Mouse (Mus musculus) liver, embryonic 11.5 days (tissue): ENCODE results near the gene Car10. TPM values are rescaled to one million over a fixed set of nuclear protein-coding genes. Genes with fewer than 3 reads are reported as not detected.
"Not testable (repeated sequence)": the region's sequence is repeated elsewhere in the genome, so short reads cannot be mapped to it uniquely, and the experiment has no call there.

Experiments used
- ATAC-seq: fragments of 200-750 bp; cut with Nextera tagmentation; replicated peaks from 2 replicates; pipeline ENCODE4 v1.8.0; 2017; ENCODE audit warnings: moderate number of reproducible peaks, mild to moderate bottlenecking, moderate TSS enrichment, moderate library complexity; ENCODE audit not compliant: low FRiP score
- DNase-seq: peaks from one replicate; pipeline ENCODE4 v3.0.0-alpha.2; 2017; ENCODE audit warnings: low spot score
- H3K27ac ChIP-seq: fragments of 300-500 bp; sonication (generic); 2 replicates; pipeline ENCODE4 v1.5.1; 2014; ENCODE audit warnings: mild to moderate bottlenecking, low read depth, low read length, control low read depth
- H3K27me3 ChIP-seq: fragments of 300-500 bp; sonication (generic); replicated peaks from 2 replicates; pipeline ENCODE4 v1.6.1; 2014; ENCODE audit warnings: low read length, mixed read lengths; ENCODE audit not compliant: control insufficient read depth, insufficient read depth
- H3K36me3 ChIP-seq: fragments of 300-500 bp; sonication (generic); 2 replicates; pipeline ENCODE4 v1.6.1; 2014; ENCODE audit warnings: mild to moderate bottlenecking, low read length, moderate library complexity, mixed read lengths; ENCODE audit not compliant: control insufficient read depth, insufficient read depth
- H3K4me1 ChIP-seq: fragments of 300-500 bp; sonication (generic); replicated peaks from 2 replicates; pipeline ENCODE4 v1.6.1; 2014; ENCODE audit warnings: low read length, mixed read lengths; ENCODE audit not compliant: control insufficient read depth, insufficient read depth
- H3K4me2 ChIP-seq: fragments of 300-500 bp; sonication (generic); 2 replicates; pipeline ENCODE4 v1.6.1; 2014; ENCODE audit warnings: mild to moderate bottlenecking, control low read depth, moderate library complexity
- H3K4me3 ChIP-seq: fragments of 300-500 bp; sonication (generic); 2 replicates; pipeline ENCODE4 v1.5.1; 2014; ENCODE audit warnings: low read depth, low read length, control low read depth
- H3K9ac ChIP-seq: fragments of 300-500 bp; sonication (generic); 2 replicates; pipeline ENCODE4 v1.6.1; 2014; ENCODE audit warnings: low read depth, low read length, control low read depth
- H3K9me3 ChIP-seq: fragments of 300-500 bp; sonication (generic); 2 replicates; pipeline ENCODE4 v1.6.1; 2016; ENCODE audit warnings: low read length, inconsistent platforms, mixed read lengths; ENCODE audit not compliant: control insufficient read depth
- WGBS: fragments of 180-500 bp; shearing (Covaris S2); extraction: QIAGEN DNeasy Blood & Tissue Kit; methylation state at CpG from one replicate; pipeline ENCODE4 v1.1.7; 2014; 5-methylcytosine and 5-hydroxymethylcytosine counted together
- polyA plus RNA-seq: library from polyadenylated mRNA; unstranded; fragments of >200 nt; fragmentation: Nextera tagmentation; extraction: Ambion mirVana; gene quantifications from 2 replicates; pipeline ENCODE4 v1.2.1, GENCODE M21; 2014

Gene Car10
- polyA plus RNA-seq, 1 experiment from 2014 or later = 0.18 TPM

DNA sequence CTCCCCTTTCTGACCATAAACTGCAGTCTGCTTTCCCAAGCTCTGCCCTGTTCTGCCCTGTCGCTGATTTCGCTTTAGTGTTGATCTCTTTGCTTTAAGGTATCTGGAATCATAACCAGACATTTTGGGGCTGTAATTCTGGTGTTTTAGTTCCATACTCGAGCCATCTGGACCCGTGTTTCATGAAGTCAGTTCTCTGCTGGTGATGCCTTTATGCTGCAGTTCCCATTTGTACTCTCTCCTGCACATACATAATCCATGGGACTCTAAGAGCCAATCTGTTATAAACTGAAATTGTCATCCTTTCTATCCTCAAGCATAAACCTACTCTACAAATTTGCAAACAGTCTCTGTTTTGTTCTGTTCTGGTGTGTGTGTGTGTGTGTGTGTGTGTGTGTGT lies 293.3 kb downstream of the Car10 start:
- H3K9ac ChIP-seq = no peak overlapping the region
- H3K27me3 ChIP-seq = no peaks in the 10 kb centered on the region
- no peak overlapping the region for H3K4me3 ChIP-seq
- 70% methylated on average over 4 of the region's 4 CpGs for WGBS
- no peak overlapping the region for H3K4me2 ChIP-seq
- no peaks in the 10 kb centered on the region for H3K36me3 ChIP-seq
- ATAC-seq = no peak
- no peak overlapping the region for H3K27ac ChIP-seq
- no peak for DNase-seq
- H3K4me1 ChIP-seq = no peaks in the 10 kb centered on the region
- no peaks in the 10 kb centered on the region for H3K9me3 ChIP-seq

GRCm38 (mm10) chr11:93393371-93393770 lies 295.5 kb downstream of the Car10 start:
- not testable (repeated sequence) for H3K27me3 ChIP-seq, H3K4me3 ChIP-seq, H3K4me1 ChIP-seq, H3K36me3 ChIP-seq, H3K4me2 ChIP-seq, H3K9ac ChIP-seq, H3K9me3 ChIP-seq, DNase-seq, H3K27ac ChIP-seq, ATAC-seq

DNA sequence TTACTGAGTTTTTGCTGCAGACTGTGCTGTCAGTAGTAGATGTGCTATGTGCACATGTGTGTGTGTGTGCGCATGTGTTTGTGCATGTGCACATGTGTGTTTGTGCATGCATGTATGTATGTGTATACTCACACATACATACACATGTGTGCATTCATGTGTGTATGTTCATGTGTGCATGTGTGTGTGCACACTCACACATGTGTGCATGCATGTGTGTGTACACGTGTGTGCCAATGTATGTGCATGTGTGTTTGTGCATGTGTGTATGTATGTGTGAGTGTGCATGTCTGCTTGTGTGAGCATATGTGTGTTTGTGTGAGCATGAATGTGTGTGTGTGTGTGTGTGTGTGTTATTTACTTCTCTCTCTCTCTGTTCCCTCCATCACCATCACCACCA lies 298.5 kb downstream of the Car10 start:
- ATAC-seq = no peak
- Histone ChIP-seq H3K4me2 (no peak overlapping the region), H3K4me1 (no peaks in the 10 kb centered on the region), H3K27ac (no peak overlapping the region), H3K36me3 (no peaks in the 10 kb centered on the region), H3K9me3 (no peaks in the 10 kb centered on the region), H3K4me3 (no peak overlapping the region), H3K27me3 (no peaks in the 10 kb centered on the region), H3K9ac (no peak overlapping the region)
- no peak for DNase-seq
- 83% methylated on average over 2 of the region's 2 CpGs for WGBS

DNA sequence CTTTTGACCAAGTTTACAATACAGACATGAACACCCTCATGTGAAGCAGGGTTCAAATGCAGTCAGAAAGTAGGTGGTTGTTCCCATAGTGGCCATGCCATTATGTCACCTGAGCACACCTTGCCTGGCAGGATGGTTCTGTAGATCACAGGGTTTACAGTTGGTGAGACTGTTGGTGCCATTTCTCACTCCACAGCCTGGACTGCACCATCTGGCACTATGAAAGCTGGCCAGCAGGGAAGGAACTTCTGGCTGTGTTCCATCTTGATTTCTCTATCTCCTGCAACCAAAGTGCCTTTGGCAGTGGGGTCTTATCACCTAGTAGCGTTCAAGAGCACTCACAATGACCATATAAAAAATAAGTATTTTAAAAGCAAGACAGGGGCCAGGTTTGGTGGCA lies 303.3 kb downstream of the Car10 start:
- not testable (repeated sequence) for H3K27ac ChIP-seq, H3K4me1 ChIP-seq, ATAC-seq, H3K36me3 ChIP-seq, DNase-seq, H3K9ac ChIP-seq, H3K4me3 ChIP-seq, H3K27me3 ChIP-seq, H3K9me3 ChIP-seq, H3K4me2 ChIP-seq
- WGBS = 52% methylated on average over 1 of the region's 1 CpGs

DNA sequence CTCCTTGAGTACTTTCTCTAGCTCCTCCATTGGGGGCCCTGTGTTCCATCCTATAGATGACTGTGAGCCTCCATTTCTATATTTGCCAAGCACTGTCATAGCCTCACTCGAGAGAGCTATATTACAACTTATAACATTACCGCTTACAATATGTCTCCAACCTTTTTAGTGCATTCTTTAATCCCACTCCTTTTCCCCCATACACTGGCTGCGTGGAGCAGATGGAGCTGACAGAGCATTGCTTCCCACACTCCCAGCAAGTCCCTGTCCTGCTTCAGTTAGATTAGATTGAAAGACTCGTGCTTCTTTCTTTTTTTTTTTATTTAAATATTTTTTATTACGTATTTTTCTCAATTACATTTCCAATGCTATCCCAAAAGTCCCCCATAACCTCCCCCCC lies 310.2 kb downstream of the Car10 start:
- Histone ChIP-seq H3K9me3 (no peaks in the 10 kb centered on the region), H3K9ac (no peak overlapping the region), H3K4me2 (no peak overlapping the region), H3K4me3 (no peak overlapping the region), H3K4me1 (no peaks in the 10 kb centered on the region), H3K27ac (no peak overlapping the region), H3K36me3 (no peaks in the 10 kb centered on the region), H3K27me3 (no peaks in the 10 kb centered on the region)
- no peak for ATAC-seq
- 70% methylated on average over 5 of the region's 5 CpGs for WGBS
- no peak for DNase-seq

DNA sequence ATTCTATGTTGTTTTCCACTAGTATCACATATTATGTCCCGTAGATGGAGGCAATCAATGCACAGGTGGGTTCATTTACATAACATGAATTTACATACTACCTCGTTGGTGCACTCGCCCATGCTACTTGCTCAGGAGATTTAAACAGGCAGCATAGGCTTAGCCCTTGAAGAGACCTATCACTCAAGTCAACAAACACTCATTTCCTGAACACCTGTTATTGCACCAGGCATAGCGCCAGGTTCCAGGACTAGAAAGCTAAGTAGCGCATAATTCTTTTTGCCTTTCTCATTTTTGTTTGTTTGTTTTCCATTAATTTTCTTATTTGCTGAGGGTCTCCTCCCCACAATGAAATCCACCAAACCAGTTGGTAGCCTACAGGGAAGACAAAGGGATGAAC lies 333.7 kb downstream of the Car10 start:
- Histone ChIP-seq H3K36me3 (no peaks in the 10 kb centered on the region), H3K4me1 (no peaks in the 10 kb centered on the region), H3K27ac (no peak overlapping the region), H3K27me3 (no peaks in the 10 kb centered on the region), H3K9me3 (no peaks in the 10 kb centered on the region), H3K4me2 (no peak overlapping the region), H3K9ac (no peak overlapping the region), H3K4me3 (no peak overlapping the region)
- DNase-seq = no peak
- 73% methylated on average over 5 of the region's 5 CpGs for WGBS
- no peak for ATAC-seq

GRCm38 (mm10) chr11:93434997-93435915 lies 337.4 kb downstream of the Car10 start:
- WGBS = 51% methylated on average over 4 of the region's 4 CpGs
- H3K4me2 ChIP-seq = no peak overlapping the region

DNA sequence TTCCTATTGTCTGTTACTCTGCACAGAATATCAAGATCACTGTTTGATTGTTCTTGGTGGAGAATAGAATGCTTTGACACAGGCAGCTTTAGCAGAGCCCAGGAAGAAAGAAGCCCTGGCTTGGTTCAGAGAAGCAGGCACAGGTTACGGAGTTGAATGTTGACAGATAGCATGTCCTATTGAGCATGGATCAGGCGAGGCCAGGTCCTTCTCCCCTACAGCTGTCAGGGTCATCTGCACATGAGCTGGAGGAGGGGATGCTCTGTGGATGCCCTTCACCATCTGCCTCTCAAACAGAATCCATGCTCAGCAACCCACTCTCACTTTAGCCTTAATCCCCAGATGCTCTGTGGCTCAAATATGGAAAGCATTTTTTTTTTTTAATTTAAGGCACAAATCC lies 339.1 kb downstream of the Car10 start:
- 76% methylated on average over 2 of the region's 2 CpGs for WGBS
- no peaks in the 10 kb centered on the region for H3K27me3 ChIP-seq
- H3K36me3 ChIP-seq = no peaks in the 10 kb centered on the region
- no peak overlapping the region for H3K4me3 ChIP-seq
- H3K4me1 ChIP-seq = no peaks in the 10 kb centered on the region
- H3K27ac ChIP-seq = no peak overlapping the region
- DNase-seq (no peak), ATAC-seq (no peak)
- H3K4me2 ChIP-seq = no peak overlapping the region
- H3K9me3 ChIP-seq = no peaks in the 10 kb centered on the region
- H3K9ac ChIP-seq = no peak overlapping the region

More at GRCm38 (mm10) chr11:93434997-93435915, 337.4 kb downstream of the Car10 start:
- Histone ChIP-seq H3K9me3 (no peaks in the 10 kb centered on the region), H3K27me3 (no peaks in the 10 kb centered on the region), H3K27ac (no peak overlapping the region), H3K9ac (no peak overlapping the region), H3K4me1 (no peaks in the 10 kb centered on the region), H3K36me3 (no peaks in the 10 kb centered on the region), H3K4me3 (no peak overlapping the region)
- DNase-seq (no peak), ATAC-seq (no peak)

- WGBS = 82% methylated on average over 1 of the region's 1 CpGs
- Histone ChIP-seq H3K9ac (no peak overlapping the region), H3K36me3 (no peaks in the 10 kb centered on the region), H3K27ac (no peak overlapping the region), H3K4me2 (no peak overlapping the region), H3K27me3 (no peaks in the 10 kb centered on the region), H3K4me1 (no peaks in the 10 kb centered on the region), H3K4me3 (no peak overlapping the region), H3K9me3 (no peaks in the 10 kb centered on the region)
- DNase-seq (no peak), ATAC-seq (no peak)
Measured at GRCm38 (mm10) chr11:93440466-93440865, 342.6 kb downstream of the Car10 start.
